Comparison of ENCODE assay signal across 30 mouse cellular contexts in genomic region chr13:21226031-21226430, GRCm38 (mm10).
"Had no signal": no experiment of that assay in that cellular context is flagged by ENCODE, and none has a peak within 500 bp of the region (broad histone marks: within the 10 kb centered on the region; RNA-seq: fewer than 3 reads in every experiment).

No protein-coding gene starts in this region.

- H3K4me3 ChIP-seq: limb, embryonic 10.5 days; limb, embryonic 12.5 days; limb, embryonic 13.5 days; limb, embryonic 15.5 days; liver, embryonic 12.5 days; liver, embryonic 13.5 days; liver, embryonic 15.5 days; lung, embryonic 15.5 days; megakaryocyte, embryonic 14.5 days; midbrain, embryonic 10.5 days; midbrain, embryonic 12.5 days; midbrain, embryonic 13.5 days; myocyte; neural tube, embryonic 12.5 days had no signal

- ATAC-seq: liver, embryonic 12.5 days; liver, postnatal 0 days; lung, postnatal 0 days; midbrain, embryonic 13.5 days; midbrain, embryonic 16.5 days had no signal

- H3K4me2 ChIP-seq: limb, embryonic 12.5 days; limb, embryonic 13.5 days; limb, embryonic 15.5 days; liver, embryonic 11.5 days; liver, embryonic 12.5 days; liver, embryonic 13.5 days; liver, embryonic 15.5 days; lung, embryonic 14.5 days; lung, embryonic 15.5 days; midbrain, embryonic 12.5 days; midbrain, embryonic 13.5 days; neural tube, embryonic 12.5 days had no signal

- H3K9me3 ChIP-seq: limb, embryonic 10.5 days; limb, embryonic 13.5 days; limb, embryonic 15.5 days; liver, embryonic 12.5 days; liver, embryonic 13.5 days; liver, embryonic 15.5 days; lung, embryonic 15.5 days; megakaryocyte, embryonic 14.5 days; midbrain, embryonic 10.5 days; midbrain, embryonic 12.5 days; midbrain, embryonic 13.5 days; neural tube, embryonic 12.5 days had no signal

- H3K9ac ChIP-seq: limb, embryonic 12.5 days; limb, embryonic 13.5 days; limb, embryonic 15.5 days; liver, embryonic 12.5 days; liver, embryonic 13.5 days; liver, embryonic 14.5 days; liver, embryonic 15.5 days; liver, postnatal 0 days; lung, embryonic 14.5 days; lung, embryonic 15.5 days; midbrain, embryonic 12.5 days; midbrain, embryonic 13.5 days; neural tube, embryonic 12.5 days had no signal

- H3K36me3 ChIP-seq: limb, embryonic 10.5 days; limb, embryonic 12.5 days; limb, embryonic 13.5 days; limb, embryonic 15.5 days; liver, embryonic 12.5 days; liver, embryonic 13.5 days; liver, embryonic 15.5 days; lung, embryonic 15.5 days; midbrain, embryonic 10.5 days; midbrain, embryonic 12.5 days; midbrain, embryonic 13.5 days; neural tube, embryonic 12.5 days had no signal

- H3K27me3 ChIP-seq: limb, embryonic 12.5 days; limb, embryonic 13.5 days; limb, embryonic 15.5 days; lung, embryonic 15.5 days; midbrain, embryonic 12.5 days; midbrain, embryonic 13.5 days; neural tube, embryonic 12.5 days had no signal

- DNase-seq: left cerebral cortex, postnatal 4 days; liver; liver, embryonic 13.5 days; liver, postnatal 0 days; lung, adult 18-20 months; lung, adult 2 months; lung, embryonic 14.5 days; lung, postnatal 10 days; lung, postnatal 14 days; lung, postnatal 36 days; lung, postnatal 4 days; midbrain, embryonic 14.5 days had no signal

- H3K4me1 ChIP-seq: limb, embryonic 12.5 days; midbrain, embryonic 12.5 days had no signal

- H3K27ac ChIP-seq: limb, embryonic 10.5 days; limb, embryonic 12.5 days; limb, embryonic 13.5 days; limb, embryonic 15.5 days; liver, embryonic 12.5 days; liver, embryonic 13.5 days; liver, embryonic 14.5 days; liver, embryonic 15.5 days; lung, embryonic 15.5 days; macrophage; midbrain, embryonic 10.5 days; midbrain, embryonic 12.5 days; midbrain, embryonic 13.5 days; neural tube, embryonic 12.5 days had no signal
